Mouse (Mus musculus) midbrain, embryonic 11.5 days (tissue): ENCODE data around the gene Ranbp2. TPM values are rescaled to one million over a fixed set of nuclear protein-coding genes. Genes with fewer than 3 reads are reported as not detected.

ENCODE experiments used
- ATAC-seq: fragments of 200-750 bp; cut with Nextera tagmentation; 2 replicates; pipeline ENCODE4 v1.8.0; 2017; ENCODE audit warnings: moderate TSS enrichment, moderate library complexity; ENCODE audit not compliant: low FRiP score
- DNase-seq: peaks from one replicate; pipeline ENCODE4 v3.0.0; 2015; ENCODE audit warnings: low spot score; ENCODE audit errors: missing footprints
- H3K27ac ChIP-seq: fragments of 300-500 bp; sonication (generic); 2 replicates; pipeline ENCODE4 v1.5.1; 2014; ENCODE audit warnings: low read depth, low read length
- H3K27me3 ChIP-seq: fragments of 300-500 bp; sonication (generic); 2 replicates; pipeline ENCODE4 v1.6.1; 2014; ENCODE audit warnings: mild to moderate bottlenecking, low read length, moderate library complexity, mixed read lengths; ENCODE audit not compliant: control insufficient read depth, insufficient read depth
- H3K36me3 ChIP-seq: fragments of 300-500 bp; sonication (generic); 2 replicates; pipeline ENCODE4 v1.6.1; 2014; ENCODE audit warnings: mild to moderate bottlenecking, low read length, moderate library complexity, mixed read lengths; ENCODE audit not compliant: control insufficient read depth, insufficient read depth
- H3K4me1 ChIP-seq: fragments of 300-500 bp; sonication (generic); 2 replicates; pipeline ENCODE4 v1.6.1; 2014; ENCODE audit warnings: low read length; ENCODE audit not compliant: control insufficient read depth, insufficient read depth
- H3K4me2 ChIP-seq: fragments of 300-500 bp; sonication (generic); 2 replicates; pipeline ENCODE4 v1.6.1; 2014; ENCODE audit warnings: mild to moderate bottlenecking, moderate library complexity
- H3K4me3 ChIP-seq: fragments of 300-500 bp; sonication (generic); 2 replicates; pipeline ENCODE4 v1.5.1; 2014; ENCODE audit warnings: low read depth, low read length
- H3K9ac ChIP-seq: fragments of 300-500 bp; sonication (generic); 2 replicates; pipeline ENCODE4 v1.6.1; 2014; ENCODE audit warnings: low read length
- H3K9me3 ChIP-seq: fragments of 300-500 bp; sonication (generic); 2 replicates; pipeline ENCODE4 v1.6.1; 2016; ENCODE audit warnings: low read length; ENCODE audit not compliant: control insufficient read depth
- WGBS: fragments of 180-500 bp; shearing (Covaris S2); extraction: QIAGEN DNeasy Blood & Tissue Kit; methylation state at CpG from one replicate; pipeline ENCODE4 v1.1.7; 2014; 5-methylcytosine and 5-hydroxymethylcytosine counted together
- polyA plus RNA-seq: library from polyadenylated mRNA; unstranded; fragments of >200 nt; fragmentation: Nextera tagmentation; extraction: Ambion mirVana; gene quantifications from 2 replicates; pipeline ENCODE4 v1.2.1, GENCODE M21; 2014

The Ranbp2 gene
- polyA plus RNA-seq, 1 experiment from 2014 or later = 29.1 TPM

- Histone ChIP-seq H3K4me2 (no peak overlapping the region), H3K36me3 (peaks cover 20% of the 10 kb centered on the region), H3K4me3 (no peak overlapping the region), H3K4me1 (no peaks in the 10 kb centered on the region), H3K9ac (no peak overlapping the region), H3K27me3 (no peaks in the 10 kb centered on the region), H3K9me3 (no peaks in the 10 kb centered on the region), H3K27ac (no peak overlapping the region)
- ATAC-seq (no peak), DNase-seq (no peak)
- WGBS = 95% methylated on average over 4 of the region's 4 CpGs
Observed at GRCm38 (mm10) chr10:58479954-58480490, 33.3 kb downstream of the Ranbp2 start.

DNA sequence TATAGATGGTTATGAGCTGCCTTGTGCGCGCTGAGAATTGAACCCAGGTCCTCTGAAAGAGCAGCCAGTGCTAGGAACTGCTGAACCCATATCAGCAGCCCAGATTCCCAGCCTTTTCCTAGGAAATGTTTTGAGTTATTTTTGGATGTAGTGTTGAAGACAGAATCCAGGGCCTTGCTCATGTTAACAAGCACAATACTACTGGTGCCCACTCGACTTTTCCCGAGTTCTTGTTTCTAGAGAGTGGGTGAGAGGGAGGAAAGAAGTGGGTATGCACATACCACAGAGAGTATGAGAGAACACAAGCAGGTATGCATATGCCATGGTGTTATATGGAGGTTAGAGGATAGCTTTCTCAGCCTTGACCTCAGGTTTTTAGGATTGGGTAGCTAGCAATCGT lies 44.3 kb downstream of the Ranbp2 start:
- no peak overlapping the region for H3K4me3 ChIP-seq
- H3K27ac ChIP-seq = no peak overlapping the region
- H3K4me2 ChIP-seq = no peak overlapping the region
- no peak overlapping the region for H3K9ac ChIP-seq
- no peaks in the 10 kb centered on the region for H3K9me3 ChIP-seq
- no peaks in the 10 kb centered on the region for H3K4me1 ChIP-seq
- H3K27me3 ChIP-seq = no peaks in the 10 kb centered on the region
- WGBS = 90% methylated on average over 5 of the region's 5 CpGs
- DNase-seq (peak; percentile 71), ATAC-seq (no peak)
- H3K36me3 ChIP-seq = peaks cover 20% of the 10 kb centered on the region

DNA sequence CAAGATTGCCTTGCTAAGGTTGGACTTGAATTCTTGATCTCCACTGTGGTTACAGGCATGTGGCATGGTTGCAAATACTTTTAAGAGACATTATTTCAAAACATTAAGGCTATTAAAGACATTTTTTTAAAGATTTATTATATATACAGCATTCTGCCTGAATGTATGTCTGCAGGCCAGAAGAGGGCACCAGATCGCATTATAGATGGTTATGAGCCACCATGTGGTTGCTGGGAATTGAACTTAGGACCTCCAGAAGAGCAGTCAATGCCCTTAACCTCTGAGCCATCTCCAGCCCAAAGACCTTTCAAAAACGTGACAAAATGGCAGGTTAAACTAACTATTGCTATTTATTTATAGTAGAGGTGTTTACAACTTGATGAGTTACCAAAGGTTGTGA lies 48.9 kb downstream of the Ranbp2 start:
- Histone ChIP-seq H3K4me3 (no peak overlapping the region), H3K9me3 (no peaks in the 10 kb centered on the region), H3K36me3 (peaks cover 16% of the 10 kb centered on the region), H3K27ac (no peak overlapping the region), H3K4me2 (no peak overlapping the region), H3K9ac (no peak overlapping the region), H3K4me1 (peaks cover 4% of the 10 kb centered on the region; the same call in 1 of the 2 replicates), H3K27me3 (no peaks in the 10 kb centered on the region)
- ATAC-seq (no peak), DNase-seq (no peak)
- 84% methylated on average over 2 of the region's 2 CpGs for WGBS

DNA sequence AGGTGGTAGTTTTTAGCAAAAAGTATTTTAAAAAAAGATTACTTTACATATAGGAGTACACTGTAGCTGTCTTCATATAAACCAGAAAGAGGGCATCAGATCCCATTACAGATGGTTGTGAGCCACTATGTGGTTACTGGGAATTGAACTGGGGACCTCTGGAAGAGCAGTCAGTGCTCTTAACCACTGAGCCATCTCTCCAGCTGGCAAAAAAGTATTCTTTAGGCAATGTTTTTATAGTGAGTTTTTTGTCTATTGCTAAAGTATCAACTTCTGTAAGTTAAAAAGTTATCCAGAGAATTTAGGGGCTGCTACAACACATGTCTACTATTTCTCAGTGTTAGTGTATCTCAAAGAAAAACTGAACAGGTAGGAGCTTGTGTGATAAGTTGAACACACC lies 50.0 kb downstream of the Ranbp2 start:
- H3K27me3 ChIP-seq = no peaks in the 10 kb centered on the region
- peaks cover 6% of the 10 kb centered on the region; the same call in 1 of the 2 replicates for H3K36me3 ChIP-seq
- no peak overlapping the region for H3K4me3 ChIP-seq
- no peak overlapping the region for H3K9ac ChIP-seq
- H3K4me1 ChIP-seq = peaks cover 4% of the 10 kb centered on the region; the same call in 1 of the 2 replicates
- DNase-seq = no peak
- H3K4me2 ChIP-seq = no peak overlapping the region
- no peak overlapping the region for H3K27ac ChIP-seq
- ATAC-seq = no peak
- no peaks in the 10 kb centered on the region for H3K9me3 ChIP-seq

GRCm38 (mm10) chr10:58497320-58498284 lies 50.9 kb downstream of the Ranbp2 start, which contains the start of gene Ccdc138:
Ccdc138 (plus strand) TSS chr10:58497948.
- peak within 1 kb of the TSS; percentile 48 for H3K4me2 ChIP-seq
- no peaks in the 10 kb centered on the region for H3K27me3 ChIP-seq
- 2% methylated on average over 50 of the region's 50 CpGs for WGBS
- no peaks in the 10 kb centered on the region for H3K9me3 ChIP-seq
- peak; percentile 99 for ATAC-seq
- DNase-seq = peak; percentile 99
- peaks cover 3% of the 10 kb centered on the region; the same call in 1 of the 2 replicates for H3K36me3 ChIP-seq
- peak within 1 kb of the TSS; percentile 62 for H3K4me3 ChIP-seq
- H3K27ac ChIP-seq = peak within 1 kb of the TSS; percentile 78
- H3K4me1 ChIP-seq = peaks cover 4% of the 10 kb centered on the region; the same call in 1 of the 2 replicates
- H3K9ac ChIP-seq = peak within 1 kb of the TSS; percentile 68

DNA sequence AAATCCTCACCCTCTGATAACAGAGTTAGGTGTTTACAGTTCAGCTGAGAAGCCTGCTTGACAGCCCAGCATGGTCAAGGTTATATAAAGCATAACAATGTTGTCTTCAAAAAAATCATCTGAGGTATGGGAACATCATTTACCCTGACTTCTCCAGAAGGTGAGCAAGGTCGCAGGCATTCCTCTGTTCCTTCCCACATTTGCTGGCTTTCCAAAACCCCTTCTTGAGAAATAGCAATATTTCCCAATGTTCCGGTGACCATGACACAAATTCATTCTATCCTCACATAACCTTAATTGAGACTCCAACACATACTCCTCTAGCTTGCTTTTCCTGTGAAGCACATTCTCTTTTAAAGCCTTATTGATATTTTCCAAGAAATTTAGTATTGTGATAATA lies 51.8 kb downstream of the Ranbp2 start:
- no peak overlapping the region for H3K27ac ChIP-seq
- peak overlapping the region; percentile 62 for H3K4me3 ChIP-seq
- no peaks in the 10 kb centered on the region for H3K27me3 ChIP-seq
- H3K9me3 ChIP-seq = no peaks in the 10 kb centered on the region
- H3K4me1 ChIP-seq = peaks cover 4% of the 10 kb centered on the region; the same call in 1 of the 2 replicates
- peak overlapping the region; percentile 68; the same call in 1 of the 2 replicates for H3K9ac ChIP-seq
- ATAC-seq (no peak), DNase-seq (no peak)
- peaks cover 3% of the 10 kb centered on the region; the same call in 1 of the 2 replicates for H3K36me3 ChIP-seq
- H3K4me2 ChIP-seq = peak overlapping the region; percentile 48
- WGBS = 63% methylated on average over 2 of the region's 2 CpGs

DNA sequence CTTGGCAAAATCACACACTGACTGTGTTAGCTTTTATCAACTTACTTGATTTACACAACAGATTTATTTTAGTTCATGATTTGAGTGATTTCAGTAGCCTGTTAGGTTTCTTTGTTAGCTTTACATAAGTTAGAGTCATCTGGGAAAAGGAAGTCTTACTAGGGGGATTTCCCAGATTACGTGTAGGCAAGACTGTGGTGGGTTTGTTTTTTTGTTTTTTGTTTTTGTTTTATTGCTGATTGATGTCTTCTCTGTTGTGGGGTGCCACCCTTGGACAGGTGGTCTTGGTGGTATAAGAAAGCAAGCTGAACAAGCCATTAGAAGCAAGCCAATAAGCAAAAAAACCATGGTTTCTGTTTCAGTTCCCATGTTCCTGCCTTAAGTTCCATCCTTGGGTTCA lies 82.6 kb downstream of the Ranbp2 start:
- Histone ChIP-seq H3K4me1 (no peaks in the 10 kb centered on the region), H3K27me3 (no peaks in the 10 kb centered on the region), H3K36me3 (no peaks in the 10 kb centered on the region), H3K9ac (no peak overlapping the region), H3K9me3 (no peaks in the 10 kb centered on the region), H3K4me3 (no peak overlapping the region), H3K4me2 (no peak overlapping the region), H3K27ac (no peak overlapping the region)
- DNase-seq (no peak), ATAC-seq (no peak)
- WGBS = 86% methylated on average over 1 of the region's 1 CpGs

DNA sequence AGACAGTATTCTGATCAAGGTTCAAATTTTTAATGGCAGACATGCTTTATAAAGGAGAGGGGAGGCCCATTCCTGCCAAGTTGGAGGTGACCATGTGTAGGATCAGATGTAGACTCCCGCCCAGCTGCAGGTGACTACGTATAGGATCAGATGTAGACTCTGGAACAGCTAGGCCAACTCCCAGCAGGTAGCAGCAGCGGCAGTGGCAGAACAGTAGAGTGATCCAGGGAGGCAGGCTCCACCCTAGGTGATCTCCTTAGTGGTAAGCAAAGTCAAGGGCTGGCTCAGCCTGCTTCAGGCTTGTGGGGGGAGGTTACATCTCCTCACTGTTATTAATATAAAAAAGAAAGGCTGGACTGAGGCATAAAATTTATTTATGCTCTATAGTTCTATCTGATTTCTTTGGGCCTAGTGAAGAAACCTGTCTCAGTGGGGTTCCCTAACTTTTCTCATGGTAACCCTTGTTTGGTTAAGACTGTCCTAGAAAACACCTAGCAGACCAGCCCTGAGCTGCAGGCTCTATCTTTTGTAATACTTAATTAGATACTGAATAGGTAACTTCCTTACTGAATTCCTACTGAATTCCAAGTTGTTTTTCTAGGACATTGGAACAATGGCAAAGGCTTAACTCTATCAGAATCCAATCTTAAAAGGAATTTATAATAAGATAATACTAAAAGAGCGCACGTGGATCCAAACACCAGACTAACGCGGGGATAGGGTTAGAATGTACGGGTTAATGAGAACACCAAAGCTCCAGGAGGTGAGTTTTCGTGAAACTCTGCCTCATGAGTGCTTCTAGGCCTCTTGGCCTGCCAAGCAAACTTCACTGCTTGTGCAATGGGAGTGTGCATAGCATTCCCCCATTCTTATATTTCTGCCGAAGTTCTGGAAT lies 84.4 kb downstream of the Ranbp2 start:
- ATAC-seq = no peak
- WGBS = 81% methylated on average over 10 of the region's 10 CpGs
- no peaks in the 10 kb centered on the region for H3K36me3 ChIP-seq

More for the DNA sequence above, 84.4 kb downstream of the Ranbp2 start:
- Histone ChIP-seq H3K9ac (no peak overlapping the region), H3K4me3 (no peak overlapping the region), H3K27ac (no peak overlapping the region), H3K27me3 (no peaks in the 10 kb centered on the region), H3K4me2 (no peak overlapping the region), H3K9me3 (no peaks in the 10 kb centered on the region), H3K4me1 (no peaks in the 10 kb centered on the region)
- DNase-seq = no peak
